In genomic region chr11:35204084-35204483, GRCm38 (mm10) we compare ENCODE assay signal across 16 mouse cellular contexts.
A peak's percentile ranks its signal among the peaks of the same experiment; 100 is the strongest.
DNase-seq lines count a peak whose midpoint lies in the region; ATAC-seq and TF ChIP-seq lines count a peak whose summit lies in the region.
"Had no signal": no experiment of that assay in that cellular context is flagged by ENCODE, and none has a peak within 500 bp of the region (broad histone marks: within the 10 kb centered on the region; RNA-seq: fewer than 3 reads in every experiment).

No protein-coding gene starts in this region.

- no peaks in the 10 kb centered on the region for H3K9me3 ChIP-seq in forebrain, embryonic 15.5 days
- no peaks in the 10 kb centered on the region for H3K9me3 ChIP-seq in midbrain, embryonic 13.5 days
- H3K9me3 ChIP-seq: limb, embryonic 15.5 days had no signal

- WGBS in forebrain, embryonic 15.5 days, result 6% methylated on average over 9 of the region's 9 CpGs
- WGBS in midbrain, embryonic 13.5 days, result 33% methylated on average over 9 of the region's 9 CpGs

- H3K9ac ChIP-seq in forebrain, embryonic 15.5 days (replicated peaks), result no peak overlapping the region
- no peak overlapping the region for H3K9ac ChIP-seq in midbrain, embryonic 13.5 days (replicated peaks)
- H3K9ac ChIP-seq: limb, embryonic 15.5 days had no signal

- no peaks in the 10 kb centered on the region for H3K27me3 ChIP-seq in forebrain, embryonic 15.5 days
- H3K27me3 ChIP-seq in midbrain, embryonic 13.5 days, result peaks cover 27% of the 10 kb centered on the region
- H3K27me3 ChIP-seq: CH12.LX; limb, embryonic 15.5 days had no signal

- peaks cover 35% of the 10 kb centered on the region for H3K4me1 ChIP-seq in forebrain, embryonic 15.5 days
- peaks cover 35% of the 10 kb centered on the region for H3K4me1 ChIP-seq in midbrain, embryonic 13.5 days (replicated peaks)

- peak overlapping the region; percentile 36; the same call in 1 of the 2 replicates for H3K27ac ChIP-seq in layer of hippocampus, adult 2 months
- H3K27ac ChIP-seq in forebrain, embryonic 15.5 days (replicated peaks), result no peak overlapping the region
- H3K27ac ChIP-seq in midbrain, embryonic 13.5 days, result no peak overlapping the region
- H3K27ac ChIP-seq: limb, embryonic 15.5 days had no signal

- ATAC-seq in forebrain, embryonic 15.5 days (replicated peaks), result peak; percentile 29; the same call in 1 of the 2 replicates
- 0 out of 2 replicates have a peak, but pooled peaks have one; percentile 14 for ATAC-seq in midbrain, embryonic 13.5 days
- ATAC-seq: lung, postnatal 0 days; Patski had no signal

- TF ChIP-seq CTCF in layer of hippocampus, adult 2 months (conservative IDR thresholded peaks at IDR 0.05), result no peak

- H3K4me2 ChIP-seq in forebrain, embryonic 15.5 days (replicated peaks), result no peak overlapping the region; the same call in 1 of the 2 replicates
- H3K4me2 ChIP-seq in midbrain, embryonic 13.5 days (replicated peaks), result 0 out of 2 replicates have a peak overlapping the region, but pooled peaks have one; percentile 11
- H3K4me2 ChIP-seq: limb, embryonic 15.5 days had no signal

- no peaks in the 10 kb centered on the region for H3K36me3 ChIP-seq in forebrain, embryonic 15.5 days
- H3K36me3 ChIP-seq in midbrain, embryonic 13.5 days, result no peaks in the 10 kb centered on the region
- H3K36me3 ChIP-seq: limb, embryonic 15.5 days had no signal

- no peak overlapping the region for H3K4me3 ChIP-seq in layer of hippocampus, adult 2 months
- H3K4me3 ChIP-seq in forebrain, embryonic 15.5 days, result no peak overlapping the region
- H3K4me3 ChIP-seq in midbrain, embryonic 13.5 days (replicated peaks), result no peak overlapping the region
- H3K4me3 ChIP-seq: limb, embryonic 15.5 days had no signal

- no peak for DNase-seq in layer of hippocampus, adult 2 months (ENCODE audit: low spot score in 2 of 2)
- DNase-seq in layer of hippocampus, adult 9-10 months (ENCODE audit: low spot score), result no peak
- DNase-seq in embryo, embryonic 11 days, result peak; percentile 47
- DNase-seq in cerebellum, postnatal 36 days, result no peak
- DNase-seq in thymus, postnatal 10 days (ENCODE audit: low spot score in 2 of 2), result no peak
- no peak for DNase-seq in urinary bladder, adult 18-20 months (ENCODE audit: low spot score in 2 of 2)
- DNase-seq: cerebellum, adult 9-11 months; gastrocnemius, postnatal 10 days; kidney, adult 9 months; spleen, adult 18-20 months had no signal
